Mouse (Mus musculus) intestine, postnatal 0 days (tissue): ENCODE measurements around the gene Cyp2c23. TPM values are rescaled to one million over a fixed set of nuclear protein-coding genes. Genes with fewer than 3 reads are reported as not detected.

Experiments
- ATAC-seq: fragments of 200-750 bp; cut with Nextera tagmentation; 2 replicates; pipeline ENCODE4 v1.8.0; 2017; ENCODE audit warnings: mild to moderate bottlenecking, moderate TSS enrichment, moderate library complexity
- H3K27ac ChIP-seq: fragments of 300-500 bp; sonication (generic); 2 replicates; pipeline ENCODE4 v1.5.1; 2014; ENCODE audit warnings: mild to moderate bottlenecking, low read depth, low read length, moderate library complexity
- H3K27me3 ChIP-seq: fragments of 300-500 bp; sonication (generic); replicated peaks from 2 replicates; pipeline ENCODE4 v1.6.1; 2014; ENCODE audit warnings: low read length, mixed read lengths; ENCODE audit not compliant: control insufficient read depth, insufficient read depth
- H3K36me3 ChIP-seq: fragments of 300-500 bp; sonication (generic); 2 replicates; pipeline ENCODE4 v1.6.1; 2014; ENCODE audit warnings: mild to moderate bottlenecking, moderate library complexity; ENCODE audit not compliant: control insufficient read depth, insufficient read depth
- H3K4me1 ChIP-seq: fragments of 300-500 bp; sonication (generic); replicated peaks from 2 replicates; pipeline ENCODE4 v1.6.1; 2014; ENCODE audit warnings: antibody characterized with exemption, low read length, mixed read lengths; ENCODE audit not compliant: control insufficient read depth, insufficient read depth
- H3K4me2 ChIP-seq: fragments of 300-500 bp; sonication (generic); replicated peaks from 2 replicates; pipeline ENCODE4 v1.6.1; 2014; ENCODE audit warnings: low read depth, mild to moderate bottlenecking, moderate library complexity
- H3K4me3 ChIP-seq: fragments of 300-500 bp; sonication (generic); 2 replicates; pipeline ENCODE4 v1.5.1; 2014; ENCODE audit warnings: low read depth, low read length
- H3K9ac ChIP-seq: fragments of 300-500 bp; sonication (generic); 2 replicates; pipeline ENCODE4 v1.6.1; 2014; ENCODE audit warnings: mild to moderate bottlenecking, low read depth, low read length
- H3K9me3 ChIP-seq: fragments of 300-500 bp; sonication (generic); 2 replicates; pipeline ENCODE4 v1.6.1; 2016; ENCODE audit warnings: mixed run types; ENCODE audit not compliant: control insufficient read depth
- CTCF ChIP-seq: sonication (generic); IDR thresholded peaks from 2 replicates; pipeline ENCODE4 v1.5.1; 2016; ENCODE audit warnings: low read depth, mild to moderate bottlenecking, control low read depth, antibody characterized with exemption, moderate library complexity
- WGBS: fragments of 180-500 bp; shearing (Covaris S2); extraction: QIAGEN DNeasy Blood & Tissue Kit; methylation state at CpG from one replicate; pipeline ENCODE4 v1.1.7; 2014; 5-methylcytosine and 5-hydroxymethylcytosine counted together
- polyA plus RNA-seq: library from polyadenylated mRNA; unstranded; fragments of >200 nt; fragmentation: Nextera tagmentation; extraction: Ambion mirVana; gene quantifications from 2 replicates; pipeline ENCODE4 v1.2.1, GENCODE M21; 2015

Cyp2c23 gene
- polyA plus RNA-seq, 1 experiment from 2014 or later = 2.7 TPM

DNA sequence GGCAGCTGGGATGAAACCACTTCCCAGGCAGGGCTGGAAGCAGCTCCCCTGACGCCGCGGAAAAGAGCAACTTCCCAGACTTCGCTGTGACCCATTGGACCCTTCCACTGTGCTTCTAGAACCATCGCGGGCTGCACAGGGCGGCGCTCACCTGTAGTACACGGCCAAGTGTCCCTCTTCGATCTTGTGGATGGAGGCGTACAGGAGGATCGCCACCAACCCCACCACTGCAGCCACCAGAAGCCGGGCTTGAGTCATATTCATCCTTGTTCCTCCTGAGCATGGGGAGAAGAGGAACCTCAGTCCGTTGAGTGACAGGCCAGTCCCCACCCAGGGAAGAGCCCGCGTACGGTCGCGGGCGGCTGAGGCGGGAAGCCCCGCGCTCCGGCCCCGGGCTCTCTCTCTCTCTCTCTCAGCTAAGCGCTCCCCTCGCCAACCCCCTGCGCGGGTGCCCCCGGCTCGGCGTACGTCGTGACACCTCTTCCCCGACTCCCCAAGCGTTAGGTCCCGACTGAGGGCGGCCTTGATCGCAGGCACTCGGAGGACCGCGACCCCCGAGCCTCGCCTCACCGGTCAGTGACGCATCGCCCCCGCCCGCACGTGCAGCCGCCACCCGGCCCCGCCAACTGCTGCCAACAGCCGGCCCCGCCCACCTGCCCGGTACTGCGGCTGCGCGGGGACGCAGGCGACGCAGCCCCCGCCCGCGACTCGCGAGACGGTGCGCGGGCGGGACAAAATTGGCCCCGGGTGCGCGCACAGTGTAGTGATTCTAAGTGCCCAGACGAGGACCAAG lies 40.3 kb upstream of the Cyp2c23 start, which contains the start of gene Erlin1:
Erlin1 (minus strand) TSS at position 665 of the 793 bp plus-strand sequence.
- H3K4me1 ChIP-seq = 0 out of 2 replicates have a peak, but pooled peaks cover 4% of the 10 kb centered on the region
- TF ChIP-seq CTCF = no peak
- H3K27me3 ChIP-seq = no peaks in the 10 kb centered on the region
- no peaks in the 10 kb centered on the region for H3K9me3 ChIP-seq
- H3K4me2 ChIP-seq = peak within 1 kb of the TSS; percentile 88
- under 1% methylated on average over 75 of the region's 75 CpGs for WGBS
- H3K9ac ChIP-seq = peak within 1 kb of the TSS; percentile 60
- ATAC-seq = peak; percentile 67
- peak within 1 kb of the TSS; percentile 68 for H3K4me3 ChIP-seq
- H3K36me3 ChIP-seq = peaks cover 8% of the 10 kb centered on the region; the same call in 1 of the 2 replicates
- H3K27ac ChIP-seq = peak within 1 kb of the TSS; percentile 77

DNA sequence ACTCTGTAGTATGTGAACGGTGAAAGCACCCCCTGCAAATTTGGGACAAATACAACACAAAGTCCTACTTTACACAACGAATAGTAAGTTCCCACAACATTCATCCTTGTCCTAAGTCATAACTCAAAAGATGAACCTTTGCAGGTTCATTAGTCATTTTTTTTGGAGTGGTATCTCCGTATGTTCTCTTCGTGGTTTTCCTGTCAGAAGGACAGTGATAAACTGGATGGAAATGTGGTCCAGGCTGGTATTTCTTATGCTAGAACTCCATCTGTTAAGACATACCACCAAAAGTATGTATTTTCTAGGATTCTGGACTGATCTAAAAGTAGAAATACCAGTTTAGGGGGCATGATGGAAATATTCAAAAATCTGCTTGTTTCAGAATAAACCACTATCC lies 39.2 kb upstream of the Cyp2c23 start:
- Histone ChIP-seq H3K4me1 (0 out of 2 replicates have a peak, but pooled peaks cover 4% of the 10 kb centered on the region), H3K4me2 (peak overlapping the region; percentile 88), H3K27me3 (no peaks in the 10 kb centered on the region), H3K9me3 (no peaks in the 10 kb centered on the region), H3K4me3 (peak overlapping the region; percentile 68; the same call in 1 of the 2 replicates), H3K36me3 (peaks cover 8% of the 10 kb centered on the region; the same call in 1 of the 2 replicates), H3K9ac (no peak overlapping the region), H3K27ac (no peak overlapping the region)
- 81% methylated on average over 4 of the region's 4 CpGs for WGBS
- no peak for TF ChIP-seq CTCF
- ATAC-seq = no peak

DNA sequence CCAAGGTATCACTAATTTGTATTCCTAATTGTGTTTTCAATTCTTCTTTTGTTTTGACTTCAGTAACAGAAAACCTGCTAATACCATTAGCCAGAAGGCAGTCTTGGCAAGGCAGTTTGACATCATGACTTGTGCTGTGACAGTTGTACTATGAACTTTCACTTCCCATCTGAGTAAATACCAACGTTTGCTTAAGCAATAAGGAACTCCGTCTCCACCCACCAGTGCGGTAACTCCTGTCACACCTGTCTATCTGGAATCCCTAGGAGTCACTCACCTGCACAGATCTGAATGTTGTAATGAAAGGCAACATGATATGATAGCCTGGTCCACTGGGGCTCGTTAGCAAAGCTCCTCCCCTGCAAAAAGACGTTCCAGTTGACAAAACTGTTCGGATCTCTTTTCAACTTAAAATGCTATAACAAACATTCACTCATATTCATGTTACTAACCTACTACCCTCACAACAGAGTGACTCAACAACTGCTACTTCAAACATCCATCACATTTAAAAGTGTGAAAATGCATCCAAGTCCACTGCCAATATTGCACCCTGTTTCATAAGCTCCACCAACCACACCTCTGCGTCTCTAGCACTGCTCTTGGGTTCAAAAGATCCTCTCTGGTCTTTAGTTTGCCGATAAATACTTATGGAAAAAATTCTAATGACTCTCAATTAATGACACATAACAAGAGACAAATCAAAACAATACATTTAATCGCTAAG lies 38.5 kb upstream of the Cyp2c23 start:
- H3K9me3 ChIP-seq = no peaks in the 10 kb centered on the region
- no peak overlapping the region for H3K4me3 ChIP-seq
- TF ChIP-seq CTCF = no peak
- no peak overlapping the region for H3K9ac ChIP-seq
- H3K4me1 ChIP-seq = 0 out of 2 replicates have a peak, but pooled peaks cover 4% of the 10 kb centered on the region
- peaks cover 8% of the 10 kb centered on the region; the same call in 1 of the 2 replicates for H3K36me3 ChIP-seq
- H3K27me3 ChIP-seq = no peaks in the 10 kb centered on the region
- peak; percentile 79 for ATAC-seq
- WGBS = 45% methylated on average over 9 of the region's 9 CpGs
- H3K4me2 ChIP-seq = peak overlapping the region; percentile 37
- H3K27ac ChIP-seq = no peak overlapping the region

DNA sequence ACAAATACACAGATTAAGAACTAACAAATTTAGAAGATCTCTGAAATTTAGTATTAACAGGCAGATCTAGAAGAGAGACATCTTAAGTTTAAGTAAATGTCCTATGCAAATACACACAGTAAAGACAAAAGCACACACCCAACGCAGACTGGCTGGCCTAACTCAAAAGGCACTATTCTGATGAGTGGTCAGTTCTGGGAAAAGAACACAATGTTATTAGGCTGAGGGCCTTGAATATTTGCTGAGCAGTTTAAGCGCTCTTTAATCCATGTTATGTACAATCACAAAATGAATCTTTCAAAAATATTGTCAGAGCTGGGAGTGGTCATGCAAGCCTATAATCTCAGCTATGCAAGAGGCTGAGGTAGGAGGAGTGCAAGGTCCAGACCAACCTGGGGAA lies 35.7 kb upstream of the Cyp2c23 start:
- peaks cover 16% of the 10 kb centered on the region for H3K36me3 ChIP-seq
- H3K9me3 ChIP-seq = no peaks in the 10 kb centered on the region
- no peak overlapping the region for H3K4me3 ChIP-seq
- H3K27me3 ChIP-seq = no peaks in the 10 kb centered on the region
- H3K9ac ChIP-seq = no peak overlapping the region
- no peak for TF ChIP-seq CTCF
- ATAC-seq = no peak
- peak overlapping the region; percentile 17; the same call in 1 of the 2 replicates for H3K27ac ChIP-seq
- no peak overlapping the region for H3K4me2 ChIP-seq
- WGBS = 92% methylated on average over 2 of the region's 2 CpGs
- 0 out of 2 replicates have a peak, but pooled peaks cover 4% of the 10 kb centered on the region for H3K4me1 ChIP-seq

DNA sequence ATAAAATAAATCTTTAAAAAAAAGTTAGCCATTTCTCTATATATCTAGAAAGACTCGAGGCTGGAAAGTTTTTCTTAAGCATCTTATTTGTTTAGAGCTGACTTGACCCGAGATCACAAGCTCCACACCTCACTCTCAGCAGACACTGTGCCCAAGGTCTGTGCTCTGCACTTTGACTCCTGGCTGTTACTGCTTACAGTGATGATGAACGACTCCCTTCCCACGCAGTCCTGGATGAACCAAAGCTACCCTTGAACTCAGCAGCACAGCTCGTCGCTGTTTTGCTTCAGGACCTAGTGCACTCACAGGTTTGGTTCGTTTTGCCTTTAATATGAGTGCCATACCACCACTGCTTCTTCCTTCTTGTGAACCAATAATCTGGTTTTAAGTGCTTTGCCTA lies 34.8 kb upstream of the Cyp2c23 start:
- peak; percentile 77 for ATAC-seq
- Histone ChIP-seq H3K4me2 (no peak overlapping the region), H3K36me3 (peaks cover 25% of the 10 kb centered on the region), H3K4me3 (no peak overlapping the region), H3K27ac (0 out of 2 replicates have a peak overlapping the region, but pooled peaks have one; percentile 52), H3K9me3 (no peaks in the 10 kb centered on the region), H3K9ac (no peak overlapping the region), H3K4me1 (0 out of 2 replicates have a peak, but pooled peaks cover 4% of the 10 kb centered on the region), H3K27me3 (no peaks in the 10 kb centered on the region)
- 51% methylated on average over 7 of the region's 7 CpGs for WGBS
- no peak for TF ChIP-seq CTCF

DNA sequence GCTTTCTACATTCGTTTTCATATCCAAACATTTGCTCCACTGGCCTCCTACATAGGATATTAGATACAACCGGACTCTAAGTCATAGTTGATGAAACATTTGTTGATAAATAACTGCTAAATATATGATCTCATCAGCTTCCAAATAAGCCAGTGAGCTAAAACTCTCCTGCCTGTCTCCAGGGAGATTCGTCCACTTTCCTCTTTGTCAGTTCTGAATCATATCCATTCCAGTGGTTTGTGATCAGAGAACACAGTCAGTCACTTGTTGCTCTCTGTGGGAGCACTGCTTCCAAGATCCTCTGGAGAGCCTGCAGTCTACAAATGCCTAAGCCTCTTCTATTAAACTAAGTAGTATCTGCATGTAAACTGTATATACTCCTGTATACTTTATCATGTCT lies 31.2 kb upstream of the Cyp2c23 start:
- no peak overlapping the region for H3K27ac ChIP-seq
- no peak for TF ChIP-seq CTCF
- no peaks in the 10 kb centered on the region for H3K4me1 ChIP-seq
- no peaks in the 10 kb centered on the region for H3K27me3 ChIP-seq
- no peaks in the 10 kb centered on the region for H3K9me3 ChIP-seq
- peaks cover 37% of the 10 kb centered on the region for H3K36me3 ChIP-seq
- no peak overlapping the region for H3K4me3 ChIP-seq
- no peak overlapping the region for H3K4me2 ChIP-seq
- no peak for ATAC-seq
- no peak overlapping the region for H3K9ac ChIP-seq
- 83% methylated on average over 3 of the region's 3 CpGs for WGBS
